Mouse (Mus musculus): ENCODE measurements at regions not wholly inside any gene's neighbourhood (a gene's known extent, or its start where the extent isn't known, plus 50 kb on each side); places are given as distances from the start of the nearest gene placed in this dataset.
"Not testable (repeated sequence)": the region's sequence is repeated elsewhere in the genome, so short reads cannot be mapped to it uniquely, and the experiment has no call there.

DNA sequence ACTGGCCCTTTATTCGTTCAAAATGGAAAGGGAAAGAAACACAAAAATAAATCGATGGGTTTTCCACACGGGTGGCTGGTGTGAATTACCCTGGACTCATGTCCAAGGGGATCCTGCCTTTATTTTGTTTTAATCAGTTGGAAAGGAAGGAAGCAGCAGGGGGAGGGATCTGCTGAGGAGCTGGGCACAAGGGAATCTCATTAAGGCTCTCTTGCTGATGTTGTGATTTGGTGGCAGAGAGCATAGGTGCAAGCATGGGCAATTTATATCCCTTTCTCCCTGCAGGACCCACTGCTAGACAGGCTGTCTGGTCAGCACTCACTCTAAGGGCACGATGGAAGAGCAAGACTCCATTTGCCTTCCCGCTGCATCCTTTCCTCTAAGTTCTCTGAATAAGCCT is 469.2 kb downstream of the Epha7 start:
- no peak for DNase-seq (ENCODE audit: low spot score in 2 of 2)

DNA sequence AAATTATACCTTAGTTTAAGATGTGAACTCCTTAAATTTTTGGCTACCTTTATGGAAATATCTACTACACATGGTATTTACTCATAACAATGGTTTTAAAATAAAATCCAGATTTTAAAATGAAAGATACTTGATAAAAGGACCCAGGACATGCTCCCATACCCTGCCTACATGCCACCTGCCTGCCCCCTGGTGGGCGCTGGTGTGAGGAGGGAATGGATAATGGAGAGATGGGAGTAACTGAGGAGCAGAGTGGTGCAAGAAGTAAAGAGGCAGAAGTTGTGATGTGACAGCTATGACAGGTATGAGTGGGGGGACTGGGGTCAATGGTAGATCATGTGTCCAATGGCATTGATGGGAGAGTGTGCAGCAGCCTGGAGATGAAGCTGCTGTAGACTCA is 488.4 kb downstream of the Epha7 start:
- DNase-seq (ENCODE audit: low spot score in 2 of 2) = no peak

DNA sequence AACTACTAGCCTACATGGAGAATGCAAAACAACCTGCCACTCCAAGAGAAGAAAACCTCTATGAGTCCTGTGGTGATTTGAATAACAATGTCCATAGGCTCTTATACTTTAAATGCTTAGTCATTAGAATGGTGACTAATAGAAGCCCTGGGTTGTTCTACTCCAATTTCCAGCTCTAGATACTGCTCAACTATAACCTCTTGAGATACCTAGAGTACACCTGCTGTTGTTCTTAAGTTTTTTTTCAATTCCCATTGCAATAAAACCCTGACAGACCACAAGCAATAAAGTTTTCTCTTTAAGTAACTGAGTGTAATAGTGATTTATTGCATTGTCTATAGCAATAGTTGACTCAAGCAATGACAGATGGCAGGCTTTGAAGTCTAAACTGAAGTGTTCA is 491.0 kb downstream of the Epha7 start:
- no peak for DNase-seq (ENCODE audit: low spot score in 2 of 2)

DNA sequence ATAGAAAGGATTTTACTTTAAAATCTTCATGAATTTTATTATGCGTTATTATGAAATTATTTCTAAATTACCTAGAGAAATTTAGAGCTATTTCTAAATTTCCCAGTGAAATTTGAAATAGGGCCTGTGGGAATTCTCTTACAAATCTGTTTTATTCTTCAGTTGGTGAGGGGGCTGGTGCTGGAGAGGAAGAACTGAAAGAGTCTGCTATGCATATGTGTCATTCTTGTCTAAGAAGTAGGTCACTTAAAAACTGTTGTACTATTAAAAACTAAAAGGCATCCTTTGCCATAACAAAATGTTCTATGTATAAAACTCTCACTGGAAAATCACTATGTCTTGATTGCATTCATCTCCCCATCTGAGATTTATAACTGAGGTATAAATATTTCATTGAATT is 494.3 kb downstream of the Epha7 start:
- DNase-seq (ENCODE audit: low spot score in 2 of 2) = no peak

DNA sequence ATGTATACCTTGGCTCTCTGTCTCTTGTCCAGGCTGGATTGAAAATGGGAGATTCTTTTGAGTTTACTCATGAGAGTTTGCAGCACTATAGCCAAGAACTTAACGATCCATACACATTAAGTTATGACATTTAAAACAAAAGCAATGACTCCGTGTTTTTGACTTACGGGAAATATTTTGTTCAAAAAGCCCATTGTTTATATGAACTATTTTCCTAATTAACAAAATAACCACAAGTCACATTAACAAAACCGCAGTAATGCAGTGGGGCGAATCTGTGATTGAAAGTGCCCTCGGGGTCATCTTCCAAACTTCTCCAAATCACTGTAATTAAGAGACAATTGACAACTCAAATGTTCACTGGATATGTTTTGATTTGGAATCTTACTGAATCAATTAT is 511.0 kb downstream of the Epha7 start:
- DNase-seq (ENCODE audit: low spot score in 2 of 2) = no peak

DNA sequence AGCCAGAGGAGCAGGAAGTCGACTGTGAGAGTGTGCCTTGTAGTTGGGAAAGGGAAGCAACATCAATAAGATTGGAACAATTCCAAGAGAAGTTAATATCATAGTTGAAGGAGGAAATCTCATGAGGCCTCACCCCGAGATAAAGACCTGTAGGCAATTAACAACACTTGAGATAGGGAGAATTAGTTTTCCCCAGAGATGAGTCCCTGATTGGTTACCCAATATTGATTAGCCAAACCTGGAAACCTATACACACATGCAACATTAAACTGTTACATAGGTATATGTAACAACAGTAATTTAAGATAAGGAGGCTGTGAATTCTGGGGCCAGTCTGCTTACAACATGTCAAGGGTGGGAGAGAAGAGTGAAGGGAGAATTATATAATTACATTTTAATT is 516.2 kb downstream of the Epha7 start:
- DNase-seq (ENCODE audit: low spot score in 2 of 2) = no peak

DNA sequence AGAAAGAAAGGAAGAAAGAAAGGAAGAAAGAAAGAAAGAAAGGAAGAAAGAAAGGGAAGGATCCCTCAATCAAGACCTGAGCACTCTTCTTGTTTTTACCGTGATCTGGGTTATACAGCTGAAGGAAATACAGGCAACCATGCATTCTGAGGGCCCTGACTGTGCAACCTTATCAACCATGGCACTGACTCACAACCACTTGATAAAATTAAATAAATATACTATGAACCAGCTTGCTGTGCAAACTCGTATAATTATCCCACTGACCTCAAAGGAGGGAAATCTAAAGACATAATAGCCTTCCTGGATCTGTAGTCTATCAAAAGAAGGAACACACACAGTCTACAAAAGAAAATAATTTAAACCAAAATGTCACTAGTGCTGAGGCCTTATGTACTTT is 518.8 kb downstream of the Epha7 start:
- DNase-seq (ENCODE audit: low spot score in 2 of 2) = no peak

DNA sequence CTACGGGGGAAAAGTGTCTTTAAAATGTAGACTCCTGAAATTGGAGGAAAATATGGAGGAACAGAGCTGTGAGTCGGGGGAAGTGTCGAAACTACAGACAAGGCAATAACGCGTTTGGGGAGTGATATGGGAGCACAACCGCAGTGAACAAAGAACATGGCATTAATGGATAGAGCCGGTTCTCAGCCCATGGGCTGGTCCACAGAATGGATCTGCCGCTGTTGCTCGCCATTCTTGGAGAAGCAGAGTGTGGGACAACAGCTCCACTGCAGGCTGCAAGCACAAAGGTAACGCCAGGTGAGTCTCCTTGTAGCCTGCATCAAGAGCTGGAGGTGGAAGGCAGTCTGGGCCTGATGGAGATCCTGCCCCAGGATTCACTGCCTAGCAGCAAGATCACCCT is 524.3 kb downstream of the Epha7 start:
- no peak for DNase-seq (ENCODE audit: low spot score in 2 of 2)

DNA sequence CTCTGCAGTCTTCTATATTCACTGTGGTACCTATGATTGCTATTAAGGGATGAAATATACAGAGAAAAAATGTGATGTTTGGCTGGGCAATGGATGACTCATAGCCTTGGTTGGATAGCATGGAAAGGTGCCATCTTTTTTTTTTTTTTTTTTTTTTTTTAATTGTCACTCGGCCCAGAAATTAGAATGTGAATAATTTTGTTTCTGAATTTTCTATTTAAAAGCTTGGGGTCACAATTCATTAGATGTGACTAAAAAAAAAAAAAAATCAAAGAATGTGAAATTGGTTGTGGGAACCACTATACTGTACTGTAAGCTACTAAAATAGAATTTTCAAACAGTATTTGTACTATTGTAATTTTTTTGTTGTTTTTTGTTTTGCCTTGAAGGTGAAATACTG is 549.3 kb downstream of the Epha7 start:
- DNase-seq (ENCODE audit: low spot score in 2 of 2) = no peak

DNA sequence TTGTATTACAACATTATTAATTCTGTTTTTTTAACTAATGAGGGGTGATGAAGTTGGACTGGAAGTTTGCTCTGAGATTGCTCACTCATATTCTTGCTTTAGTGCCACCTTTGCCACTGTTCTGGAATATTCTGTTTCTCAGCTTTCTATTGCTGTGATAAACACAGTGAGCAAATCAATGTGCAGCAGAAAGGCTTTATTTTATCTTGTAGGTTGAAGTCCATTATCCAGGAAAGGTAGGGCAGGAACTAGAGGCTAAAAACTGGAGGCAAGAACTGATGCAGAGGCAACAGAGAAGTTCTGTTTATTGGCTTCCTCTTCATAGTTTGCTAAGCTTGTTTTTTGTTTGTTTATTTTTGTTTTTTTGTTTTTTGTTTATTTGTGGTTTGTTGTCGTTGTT is 576.4 kb downstream of the Epha7 start:
- no peak for DNase-seq (ENCODE audit: low spot score in 2 of 2)

DNA sequence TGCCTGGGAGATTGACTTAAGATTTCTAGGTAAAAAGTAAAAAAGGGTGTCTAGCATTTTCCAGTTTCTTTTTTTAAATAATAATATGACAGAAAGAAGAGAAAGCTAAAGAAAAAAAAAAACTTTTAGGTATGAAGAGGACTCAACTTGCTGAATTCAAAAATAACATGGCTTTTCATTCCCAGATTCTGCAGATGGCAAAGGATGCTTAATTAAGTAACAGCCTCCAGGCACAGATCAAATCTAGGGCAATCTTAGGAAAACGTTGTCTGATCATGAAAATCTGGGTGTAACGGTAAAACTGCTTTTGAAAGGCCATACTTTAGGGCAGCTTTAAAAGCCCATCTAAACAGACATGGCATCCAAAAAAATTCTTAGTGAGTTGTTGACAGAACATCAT is 577.4 kb downstream of the Epha7 start:
- DNase-seq (ENCODE audit: low spot score in 2 of 2) = no peak

DNA sequence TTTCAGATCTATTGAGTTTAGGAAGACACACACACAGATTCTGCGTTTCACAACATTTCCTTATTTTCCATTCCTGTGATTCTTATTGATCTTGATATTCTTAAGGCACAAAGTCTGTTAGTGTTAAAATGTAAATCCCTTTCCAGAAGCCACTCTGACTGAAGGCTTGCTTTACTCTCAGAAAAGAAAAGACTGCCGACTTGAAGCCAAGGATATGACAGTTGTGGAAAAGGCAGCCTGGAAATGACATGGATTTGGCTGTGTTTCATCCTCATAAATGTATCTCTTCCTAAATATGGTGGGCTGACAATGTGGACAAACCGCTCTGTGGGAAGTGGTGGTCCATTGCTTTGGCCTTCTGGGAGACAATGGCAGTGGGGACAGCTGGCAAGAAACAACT is 589.2 kb downstream of the Epha7 start:
- no peak for DNase-seq (ENCODE audit: low spot score in 2 of 2)

DNA sequence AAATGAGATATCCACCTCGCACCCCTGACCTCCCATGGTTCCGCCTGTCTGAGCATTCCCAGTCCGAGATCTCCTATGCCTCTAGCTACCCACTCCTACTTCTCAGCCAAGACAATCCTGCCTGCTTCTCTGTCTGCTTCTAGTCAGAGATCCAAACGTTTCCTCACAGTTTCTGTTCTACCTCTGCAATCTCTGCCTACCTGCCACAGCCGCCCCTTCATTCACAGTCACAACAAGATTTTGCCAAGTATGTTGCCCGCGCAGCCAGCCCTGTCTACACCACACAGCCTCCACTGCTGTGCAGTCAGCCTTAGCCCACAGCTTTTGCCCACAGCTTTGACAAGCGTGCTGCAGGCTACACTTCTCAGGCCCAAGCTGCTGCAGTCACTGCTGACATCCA is 601.7 kb downstream of the Epha7 start:
- peak; percentile 5 to 31 for DNase-seq (ENCODE audit: low spot score in 2 of 2)

DNA sequence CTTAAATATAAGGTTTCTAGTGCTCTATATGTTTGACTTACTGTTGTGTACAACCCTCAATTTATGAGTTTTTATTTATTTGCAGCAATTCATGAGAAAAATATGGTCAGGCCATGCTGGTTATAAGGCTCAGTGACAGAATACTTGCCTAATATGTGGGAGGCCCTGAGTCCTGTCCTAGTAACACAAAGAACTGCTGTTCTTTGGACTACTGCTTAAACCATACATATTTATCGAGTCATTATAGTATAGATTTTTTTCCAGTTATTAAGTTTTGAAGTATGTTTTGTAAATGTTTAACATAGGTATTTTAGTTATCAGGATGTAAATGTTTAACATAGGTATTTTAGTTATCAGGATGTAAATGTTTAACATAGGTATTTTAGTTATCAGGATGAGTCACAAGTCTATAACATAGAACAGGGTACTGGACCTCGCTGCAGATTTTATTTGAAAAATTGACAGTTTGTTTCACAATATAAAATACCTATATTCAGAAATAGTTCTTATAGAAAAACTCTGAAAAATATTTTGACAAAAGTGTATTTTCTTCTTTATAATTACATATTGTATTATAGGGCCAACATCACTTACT is 607.4 kb downstream of the Epha7 start:
- DNase-seq (ENCODE audit: low spot score in 2 of 2) = no peak

DNA sequence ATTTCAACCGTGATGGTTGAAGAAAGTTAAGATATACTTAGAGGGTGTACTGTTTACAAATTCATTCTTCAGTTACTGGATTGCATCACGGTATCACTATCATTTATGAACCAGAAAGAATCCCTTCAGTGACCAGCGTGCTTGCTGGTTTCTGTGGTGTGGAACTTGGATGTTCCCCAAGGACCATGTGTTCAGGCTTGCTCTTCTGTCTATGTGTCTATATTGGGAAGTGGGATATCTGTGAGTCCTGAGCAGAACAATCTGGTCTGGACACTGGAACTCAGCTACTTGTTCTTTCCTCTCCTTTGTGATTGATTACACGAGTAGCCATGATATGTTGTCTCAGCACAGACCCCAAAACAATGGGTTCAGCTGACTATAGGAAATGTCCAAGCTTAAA is 618.6 kb downstream of the Epha7 start:
- not testable (repeated sequence) for DNase-seq (ENCODE audit: low spot score in 2 of 2)

DNA sequence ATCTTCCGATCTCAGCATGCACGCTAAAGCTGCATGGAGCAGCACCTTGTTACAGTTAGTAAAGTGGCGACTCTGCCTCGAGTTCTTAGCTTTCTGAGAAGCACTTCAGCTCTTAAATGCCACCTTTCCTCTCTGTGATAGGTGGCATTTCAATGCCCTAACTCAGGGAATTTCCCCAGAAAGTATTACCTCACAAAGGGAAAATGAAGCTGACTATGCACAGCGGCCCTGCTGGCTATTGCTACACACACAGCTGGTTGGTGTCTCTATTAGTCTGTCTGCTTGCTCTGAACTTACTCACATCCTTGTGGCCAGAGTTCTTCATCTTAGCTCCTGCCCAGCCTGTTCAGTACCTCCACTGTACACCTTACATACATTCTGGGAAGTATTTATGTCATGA is 650.4 kb downstream of the Epha7 start:
- DNase-seq (ENCODE audit: low spot score in 2 of 2) = no peak

DNA sequence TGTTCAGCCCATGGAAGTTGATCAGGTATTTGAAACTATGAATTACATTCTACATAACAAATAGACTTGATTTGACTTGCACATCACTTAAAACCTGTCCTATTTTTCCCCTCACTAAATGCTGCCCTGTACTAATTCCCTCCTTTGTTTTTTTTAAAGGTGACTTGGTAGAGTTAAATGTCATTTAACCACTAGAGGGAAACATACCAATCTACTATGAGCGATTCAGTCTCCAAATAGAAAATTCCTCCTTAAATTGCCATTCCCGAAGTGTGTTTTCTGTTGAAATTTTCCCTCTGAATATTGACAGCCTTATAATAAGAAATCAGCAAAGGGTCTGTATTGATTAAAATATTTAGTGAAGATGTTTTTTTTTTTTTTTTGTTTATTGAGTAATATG is 653.4 kb downstream of the Epha7 start:
- DNase-seq (ENCODE audit: low spot score in 2 of 2) = no peak

DNA sequence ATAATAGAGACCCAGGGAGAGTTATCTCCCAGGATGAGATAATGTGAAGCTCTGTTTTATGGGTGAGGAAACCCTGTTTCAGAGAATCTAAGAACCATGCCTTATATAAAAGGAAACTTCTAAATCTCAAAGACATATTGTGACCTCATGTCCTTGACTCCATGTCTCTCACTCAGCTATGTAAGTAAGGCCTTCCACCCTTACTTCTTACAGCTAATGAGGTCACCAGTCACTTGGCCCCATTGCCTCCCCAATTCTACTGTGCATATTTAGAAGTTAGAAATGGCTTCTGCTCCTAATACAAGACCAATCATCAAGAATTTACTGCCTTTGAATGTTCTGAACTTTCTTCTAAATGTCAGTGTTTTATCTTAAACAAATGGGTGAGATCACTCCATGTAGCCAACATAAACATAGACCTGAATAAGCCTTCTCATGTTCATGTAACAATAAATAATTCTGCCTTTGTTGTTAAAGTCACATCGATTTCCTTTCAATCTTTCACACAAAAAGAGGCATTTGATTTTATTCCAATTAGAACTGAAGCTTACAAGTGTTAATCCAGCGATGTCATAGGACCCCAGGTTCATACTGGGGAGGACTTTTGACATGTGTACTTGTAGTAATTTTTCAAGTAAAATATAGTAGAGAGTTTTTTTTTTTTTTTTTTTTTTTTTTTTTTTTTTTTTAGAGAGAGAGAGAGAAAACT is 667.6 kb downstream of the Epha7 start:
- no peak for DNase-seq (ENCODE audit: low spot score in 2 of 2)

DNA sequence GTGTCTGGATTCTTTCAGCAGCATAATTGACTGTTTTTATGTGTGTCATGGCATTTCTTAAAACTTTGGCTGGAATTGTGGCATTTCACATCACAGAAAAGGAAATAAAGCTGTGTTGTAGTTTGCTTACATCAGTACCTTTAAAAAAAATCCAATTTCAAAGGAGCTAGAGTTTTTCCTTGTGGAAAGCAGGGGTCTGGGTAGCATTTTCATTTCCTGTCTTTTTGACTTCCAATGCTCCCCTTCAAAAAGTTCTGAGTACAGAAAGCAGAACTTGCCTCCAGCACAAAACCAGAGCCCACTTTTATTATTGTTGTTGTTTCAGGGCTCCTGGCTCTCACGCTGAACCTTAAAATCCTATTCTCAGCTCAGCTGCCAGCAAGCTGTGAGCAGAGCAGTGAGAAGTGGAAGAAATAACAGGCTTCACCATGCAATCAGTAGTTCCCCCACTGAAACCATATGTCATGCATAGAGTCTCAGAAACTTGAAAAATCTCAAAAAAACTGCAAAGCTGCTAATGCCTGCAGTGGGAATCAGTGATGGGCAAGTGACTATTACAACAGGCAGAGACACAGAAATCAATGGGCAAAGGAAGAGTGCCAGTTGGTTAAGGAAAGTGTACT is 668.3 kb downstream of the Epha7 start:
- DNase-seq (ENCODE audit: low spot score in 2 of 2) = no peak

DNA sequence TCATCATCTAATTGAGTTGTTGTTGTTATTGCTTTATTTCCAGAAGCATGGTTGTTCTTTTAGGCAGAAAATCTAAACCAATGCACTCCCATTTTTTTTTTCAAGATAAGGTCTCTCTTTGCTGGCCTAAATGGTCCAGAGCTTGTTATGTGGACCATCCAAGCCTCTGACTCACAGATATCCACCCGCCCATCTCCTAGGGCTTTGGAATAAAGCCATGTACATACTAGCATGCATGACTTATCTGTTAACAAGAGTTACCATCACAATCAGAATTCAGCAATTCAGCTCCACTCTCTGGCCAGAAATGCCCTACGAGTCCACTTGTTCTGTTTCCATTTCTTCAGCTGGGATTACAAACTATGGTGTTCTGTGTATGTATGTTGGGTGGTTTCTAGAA is 669.5 kb downstream of the Epha7 start:
- no peak for DNase-seq (ENCODE audit: low spot score in 2 of 2)

DNA sequence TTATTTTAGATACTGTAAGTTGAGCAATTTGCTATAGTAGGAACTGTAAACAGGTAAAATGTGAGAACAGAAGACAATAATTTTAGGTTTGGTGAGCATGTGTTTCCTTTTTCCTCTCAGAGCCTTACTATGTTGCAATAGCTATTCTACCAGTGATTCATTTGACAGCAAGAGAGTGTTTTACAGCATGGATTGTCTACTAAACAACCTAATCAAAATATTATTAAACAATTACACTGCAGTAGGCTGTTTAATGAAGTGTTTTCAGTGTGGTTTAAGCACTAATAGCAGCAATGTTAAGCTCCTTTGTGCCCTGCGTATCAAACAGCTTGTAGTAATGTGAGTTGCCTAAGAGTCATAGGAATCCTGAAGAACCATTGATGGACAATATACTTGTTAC is 687.9 kb downstream of the Epha7 start:
- DNase-seq (ENCODE audit: low spot score in 2 of 2) = no peak

DNA sequence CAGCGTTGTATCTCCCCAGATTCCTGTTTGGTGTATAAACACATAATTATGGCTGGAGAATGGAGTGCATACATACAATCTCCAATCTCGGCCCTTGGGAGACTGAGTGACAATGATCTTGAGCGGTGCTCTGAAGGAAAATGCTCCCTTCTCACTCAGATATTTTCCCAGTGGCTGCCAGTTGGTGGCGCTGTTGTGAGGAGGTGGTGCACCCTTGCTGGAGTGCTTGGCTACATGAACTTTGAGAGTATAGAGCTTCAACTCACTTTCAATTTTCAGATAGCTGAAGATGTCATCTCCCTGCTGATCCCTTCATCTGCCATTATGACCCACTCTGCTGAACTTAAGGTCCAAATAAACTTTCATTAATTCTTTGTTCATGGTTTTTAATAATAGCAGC is 712.1 kb downstream of the Epha7 start:
- DNase-seq (ENCODE audit: low spot score in 2 of 2) = no peak
